Mouse (Mus musculus) skeletal muscle tissue, adult 2 months (tissue): Measurements from ENCODE around the gene Gnl2.

Experiments
- DNase-seq: peaks from one replicate; pipeline ENCODE4 v3.0.0-alpha.2; 2012; ENCODE audit warnings: low read depth, low spot score

The Gnl2 gene

DNA sequence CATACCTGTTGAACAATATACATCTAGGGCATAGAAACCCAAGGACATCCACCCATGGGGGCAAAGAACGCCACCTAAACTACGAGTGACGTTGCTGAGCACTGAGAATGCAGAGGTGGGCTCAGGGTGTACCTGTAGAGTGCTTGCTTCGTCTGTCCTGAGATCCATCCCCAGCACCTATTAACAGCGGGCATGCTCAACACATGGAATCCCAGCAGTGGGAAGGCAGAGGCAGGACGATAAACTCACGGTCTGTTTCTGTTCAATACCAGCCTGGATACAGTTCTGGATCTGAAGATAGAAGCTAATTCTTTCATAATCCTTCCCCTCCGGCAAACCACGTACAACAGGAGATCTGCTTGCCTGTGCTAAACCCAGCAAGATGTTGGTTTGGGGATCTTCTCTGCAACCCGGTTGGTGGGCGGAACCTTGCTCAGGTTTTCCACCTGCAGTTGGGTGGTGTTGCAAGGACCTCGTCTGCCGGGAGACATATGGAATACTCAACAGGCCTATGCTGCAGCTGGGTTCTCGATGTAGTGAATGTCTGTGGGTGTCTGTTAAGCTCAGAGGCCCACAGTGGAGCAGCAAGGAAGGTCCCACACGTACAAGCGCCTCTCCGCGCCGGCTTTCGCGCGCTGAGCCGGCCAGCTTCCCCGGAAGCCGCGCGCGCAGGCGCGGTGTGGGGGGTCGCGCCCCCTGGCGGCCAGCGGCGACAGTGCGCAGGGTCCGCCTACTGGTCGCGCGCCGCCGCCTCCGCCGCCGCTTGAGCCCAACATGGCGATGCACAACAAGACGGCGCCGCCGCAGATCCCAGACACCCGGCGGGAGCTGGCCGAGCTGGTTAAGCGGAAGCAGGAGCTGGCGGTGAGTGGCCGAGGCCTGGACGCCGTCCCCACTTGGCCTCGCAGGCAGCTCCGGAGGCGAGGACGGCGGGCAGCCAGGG is 68.3 kb downstream of the Gnl2 start, which contains the start of gene Meaf6:
Gene Meaf6, plus strand, starts transcription at position 732 of the 943 bp plus-strand sequence.
- peak; percentile 70 for DNase-seq

DNA sequence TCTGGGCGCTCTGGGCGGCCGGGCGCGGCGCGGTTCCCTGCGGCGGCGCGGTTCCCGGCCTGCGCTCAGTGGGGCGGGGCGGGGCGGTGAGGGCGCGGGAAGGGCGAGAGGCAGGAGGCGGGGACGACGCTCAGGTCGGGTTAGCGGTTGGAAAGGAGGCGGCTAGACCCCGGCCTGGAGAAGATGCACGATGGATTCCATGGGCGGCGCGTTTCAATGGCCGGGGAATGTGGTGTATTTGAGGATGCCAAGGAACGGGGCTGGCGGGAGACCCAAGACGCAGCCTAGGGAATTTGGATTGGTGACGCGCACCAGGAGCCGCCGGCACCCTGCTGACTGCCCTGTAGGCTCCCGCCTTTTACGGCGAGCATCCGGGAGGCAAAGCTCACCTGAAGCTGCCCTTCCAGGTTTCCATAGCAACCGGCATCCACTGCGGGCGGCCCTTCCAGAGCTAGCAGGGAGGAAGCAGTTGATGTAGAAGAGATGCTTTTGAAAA is 69.0 kb downstream of the Gnl2 start:
- no peak for DNase-seq

DNA sequence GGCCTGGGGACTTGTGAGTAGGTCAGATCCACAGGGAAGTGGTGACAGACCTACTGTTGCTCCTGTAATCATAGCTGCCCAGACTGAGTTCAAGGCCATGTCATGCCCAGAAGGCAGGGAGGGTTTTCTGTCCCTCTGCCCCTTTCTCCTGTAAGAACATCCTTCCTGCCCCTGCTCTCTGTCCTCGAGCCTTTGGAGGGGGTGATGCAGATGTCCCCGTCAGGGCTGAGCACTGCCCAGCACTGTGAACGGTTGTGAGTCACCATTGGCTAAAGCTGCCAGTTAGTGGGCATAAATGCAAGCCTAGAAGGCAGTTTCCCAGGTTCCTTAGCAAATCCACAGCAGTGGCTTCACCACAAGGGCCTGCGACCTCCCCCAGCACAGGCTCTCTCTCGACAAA is 76.6 kb downstream of the Gnl2 start:
- no peak for DNase-seq

DNA sequence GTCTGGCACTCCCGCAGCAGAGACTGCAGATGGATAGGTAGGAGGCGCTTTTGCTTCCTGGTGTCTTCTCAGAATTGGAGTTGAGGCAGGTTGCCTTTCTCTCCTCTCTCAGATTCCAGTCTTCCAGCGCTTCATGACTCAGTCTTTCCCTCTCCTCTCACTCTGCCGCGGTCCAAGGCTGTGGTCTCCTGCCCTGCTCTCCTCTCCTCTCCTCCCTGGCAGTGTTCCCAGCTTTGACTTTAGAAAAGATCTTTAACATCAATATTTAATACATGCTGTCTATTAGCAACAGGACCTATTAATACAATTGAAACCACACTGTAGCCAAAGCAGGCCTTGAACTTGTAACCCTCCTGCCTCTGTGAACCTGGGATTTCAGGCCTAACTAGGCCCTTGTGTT is 79.7 kb downstream of the Gnl2 start:
- no peak for DNase-seq

DNA sequence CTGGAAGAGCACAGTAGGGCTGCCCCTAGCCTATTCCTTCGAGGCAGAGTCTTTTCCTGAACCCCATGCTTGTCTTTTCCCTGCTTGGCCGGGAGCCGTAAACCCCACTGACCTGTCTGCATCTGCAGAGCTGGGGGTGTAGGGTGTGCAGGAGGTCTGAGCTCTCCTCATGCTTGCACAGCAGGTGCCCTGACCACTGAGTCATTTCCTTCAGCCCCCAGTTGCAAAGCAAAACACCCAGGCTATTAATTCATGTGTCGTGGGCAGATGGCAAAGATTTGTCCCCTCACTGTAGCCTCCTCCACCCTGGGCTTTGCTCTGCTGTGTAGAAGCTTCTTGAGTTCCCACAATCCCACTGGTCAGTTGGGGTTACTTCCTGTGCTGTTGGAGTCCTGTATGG is 81.0 kb downstream of the Gnl2 start:
- DNase-seq: no peak

DNA sequence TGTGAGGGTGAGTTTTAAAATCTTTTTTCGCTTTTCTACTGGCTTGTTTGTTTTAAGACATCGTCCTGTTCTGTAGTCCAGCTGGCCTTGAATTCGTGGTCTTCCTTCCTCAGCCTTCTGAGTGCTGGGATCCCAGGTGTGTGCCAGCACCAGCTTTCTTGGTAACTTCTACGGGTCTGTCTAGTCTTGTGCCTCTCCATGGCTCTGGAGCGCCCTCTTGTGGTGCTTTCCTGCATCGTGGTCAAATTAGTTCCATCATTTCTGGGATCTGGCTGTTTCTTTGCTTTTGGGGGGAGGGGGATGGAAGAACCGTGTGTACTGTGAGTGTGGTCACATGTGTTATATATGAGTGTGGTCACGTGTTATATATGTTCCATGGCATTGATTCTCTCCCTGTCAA is 83.1 kb downstream of the Gnl2 start:
- peak; percentile 46 for DNase-seq

DNA sequence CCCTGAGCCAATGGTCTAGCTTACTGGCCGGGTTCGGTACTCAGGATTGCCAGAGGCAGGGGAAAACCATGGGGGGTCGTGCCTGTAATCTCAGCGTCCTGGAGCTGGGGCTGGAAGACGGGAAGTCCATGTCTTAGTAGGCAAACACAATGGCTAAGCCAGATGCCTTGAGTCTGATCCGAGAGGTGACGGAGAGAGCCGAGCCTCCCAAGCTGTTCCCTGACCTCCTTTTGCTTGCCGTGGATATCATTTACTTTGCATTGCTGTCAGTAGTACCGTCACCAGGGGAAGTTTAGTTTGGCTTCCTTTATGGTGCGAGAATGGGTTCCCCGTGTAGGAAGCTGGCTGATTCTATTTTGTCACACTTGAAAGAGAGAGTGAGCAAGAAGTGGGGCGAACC is 84.9 kb downstream of the Gnl2 start:
- no peak for DNase-seq
